Mouse (Mus musculus) megakaryocyte progenitor cell, adult 5-6 weeks (primary cell): ENCODE measurements around the gene Rnf130. TPM values are rescaled to one million over a fixed set of nuclear protein-coding genes. Genes with fewer than 3 reads are reported as not detected.
"Not testable (repeated sequence)": the region's sequence is repeated elsewhere in the genome, so short reads cannot be mapped to it uniquely, and the experiment has no call there.

Experiments used
- ATAC-seq: replicated peaks from 2 replicates; pipeline ENCODE4 v1.8.0; 2016; ENCODE audit warnings: mild to moderate bottlenecking, moderate TSS enrichment, inconsistent platforms; ENCODE audit not compliant: poor library complexity
- total RNA-seq, 2 experiments: library from RNA; stranded (forward) in 1 of 2; stranded (reverse) in 1 of 2; fragments of 157-497, 149-512 nt in 1 of 2; fragments of 200-1000 nt in 1 of 2; gene quantifications; 2 replicates each; pipeline versions ENCODE4 v1.2.3 to v1.2.4; 2015 to 2017

Gene Rnf130
- total RNA-seq, 2 experiments from 2014 or later, result 237 to 256 TPM

DNA sequence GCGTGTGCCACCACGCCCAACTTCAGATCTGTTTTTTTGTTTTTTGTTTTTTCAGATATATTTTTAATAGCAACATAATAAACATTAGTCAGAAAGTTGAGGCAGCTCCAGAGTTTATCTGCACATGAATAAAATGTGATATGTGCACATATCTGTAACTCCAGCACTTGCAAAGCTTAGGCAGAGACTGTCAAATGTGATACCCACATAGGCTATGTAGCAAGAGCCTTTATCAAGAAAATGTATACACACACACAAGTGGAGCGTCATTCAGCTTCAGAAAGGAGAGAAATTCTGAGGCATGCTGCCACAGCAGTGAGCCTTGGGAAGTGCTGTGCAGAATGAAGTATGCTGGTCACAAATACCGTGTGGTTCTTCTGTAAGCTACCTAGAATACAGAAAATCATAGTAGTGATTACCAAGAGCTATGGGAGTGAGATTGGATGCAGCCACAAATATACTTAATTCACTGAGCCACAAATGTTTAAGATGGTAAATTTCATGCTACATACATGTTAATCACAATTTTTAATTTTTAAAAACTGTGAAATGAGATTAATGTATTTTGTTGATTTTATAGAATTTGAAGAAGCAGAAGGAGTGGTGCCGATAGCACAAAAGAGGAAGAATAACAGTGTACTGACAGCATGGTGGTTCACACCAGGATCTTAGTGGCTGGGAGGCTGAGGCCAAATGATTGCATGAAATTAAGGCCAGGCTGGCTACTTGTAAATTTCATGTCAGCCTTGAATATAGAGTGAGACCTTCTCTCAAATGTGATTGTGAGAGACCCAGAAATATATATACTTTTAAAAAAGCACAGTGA is 56.4 kb downstream of the Rnf130 start:
- peak; percentile 77 for ATAC-seq

DNA sequence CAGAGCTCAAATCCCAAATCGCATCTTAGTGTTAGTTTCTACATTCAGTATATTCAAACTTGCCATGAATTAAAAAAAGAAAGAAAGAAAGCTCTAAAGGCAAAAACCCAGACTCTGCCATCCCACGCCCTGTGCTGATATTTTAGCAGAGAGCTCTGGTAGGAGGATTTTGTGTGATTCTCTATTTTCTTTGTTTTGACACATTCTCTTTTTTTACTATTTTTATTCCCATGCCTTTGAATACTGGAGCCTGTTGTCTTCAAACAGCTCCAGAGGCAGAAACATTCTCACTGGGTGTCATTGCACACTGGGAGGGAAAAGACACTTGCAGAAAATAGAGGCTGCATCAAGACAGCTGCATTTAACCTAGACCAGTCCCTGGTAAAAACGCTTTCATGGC is 61.1 kb downstream of the Rnf130 start:
- ATAC-seq, result no peak

- ATAC-seq, result no peak
Measured at GRCm38 (mm10) chr11:50089840-50090239, 64.7 kb downstream of the Rnf130 start.

DNA sequence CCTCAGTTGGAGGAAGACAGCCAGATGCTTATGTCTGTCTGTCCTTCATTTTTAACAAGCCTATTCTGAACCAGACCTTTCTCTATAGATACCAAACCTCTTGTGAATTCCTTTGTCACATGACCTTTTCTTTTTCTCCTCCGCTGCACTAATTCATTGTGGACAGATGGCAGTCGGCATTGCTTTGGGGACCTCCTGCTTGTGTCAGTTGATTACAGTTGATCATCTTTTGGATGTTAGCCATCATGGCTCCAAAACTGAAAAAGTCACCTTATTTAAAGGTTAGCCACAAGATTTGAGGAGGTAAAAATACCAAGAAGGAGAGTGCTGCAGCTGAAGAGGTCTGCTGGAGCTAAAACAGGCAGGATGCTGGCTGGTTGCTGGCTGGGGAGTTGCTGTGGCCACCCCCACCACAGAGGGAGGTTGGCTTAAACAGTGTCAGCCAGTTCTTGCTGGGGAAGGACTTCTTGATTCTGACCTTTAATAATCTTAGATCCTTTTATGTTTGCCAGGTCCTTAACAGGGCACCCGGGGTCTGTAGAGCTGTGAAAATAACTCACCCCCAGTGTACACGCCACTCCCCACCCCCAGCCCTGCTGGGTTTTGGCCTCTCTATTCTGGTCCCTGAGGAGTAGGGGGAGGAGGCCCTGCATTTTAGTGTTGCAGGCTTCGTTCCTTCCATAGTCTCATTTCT is 66.0 kb downstream of the Rnf130 start:
- no peak for ATAC-seq

DNA sequence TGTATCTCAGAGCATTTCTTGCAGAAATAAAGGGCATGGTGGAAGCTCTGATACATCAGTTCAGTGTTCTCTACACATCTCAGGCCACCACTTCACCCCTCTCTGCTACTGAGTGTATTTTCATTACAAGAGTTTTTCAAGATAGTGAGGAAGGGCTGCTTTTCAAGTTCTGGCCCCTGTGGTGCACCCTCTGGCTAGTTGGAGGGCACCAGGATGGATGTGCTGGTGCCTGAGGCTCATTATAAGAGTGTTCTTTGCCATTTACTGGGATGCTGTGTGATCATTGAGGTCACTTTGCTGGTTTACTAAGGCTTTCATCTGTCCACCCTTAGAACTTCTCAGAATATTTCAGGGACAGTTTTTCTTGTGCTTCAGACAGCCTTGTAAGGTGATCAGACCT is 66.5 kb downstream of the Rnf130 start:
- ATAC-seq, result no peak

GRCm38 (mm10) chr11:50095661-50096060 is 70.5 kb downstream of the Rnf130 start:
- ATAC-seq, result no peak

- ATAC-seq, result no peak
Measured at GRCm38 (mm10) chr11:50097091-50097490, 71.9 kb downstream of the Rnf130 start.

GRCm38 (mm10) chr11:50098961-50099481 is 73.9 kb downstream of the Rnf130 start:
- ATAC-seq, result peak; percentile 48

- no peak for ATAC-seq
Measured at GRCm38 (mm10) chr11:50099692-50100091, 74.5 kb downstream of the Rnf130 start.

- ATAC-seq, result no peak
Measured at GRCm38 (mm10) chr11:50100548-50101307, 75.6 kb downstream of the Rnf130 start.

DNA sequence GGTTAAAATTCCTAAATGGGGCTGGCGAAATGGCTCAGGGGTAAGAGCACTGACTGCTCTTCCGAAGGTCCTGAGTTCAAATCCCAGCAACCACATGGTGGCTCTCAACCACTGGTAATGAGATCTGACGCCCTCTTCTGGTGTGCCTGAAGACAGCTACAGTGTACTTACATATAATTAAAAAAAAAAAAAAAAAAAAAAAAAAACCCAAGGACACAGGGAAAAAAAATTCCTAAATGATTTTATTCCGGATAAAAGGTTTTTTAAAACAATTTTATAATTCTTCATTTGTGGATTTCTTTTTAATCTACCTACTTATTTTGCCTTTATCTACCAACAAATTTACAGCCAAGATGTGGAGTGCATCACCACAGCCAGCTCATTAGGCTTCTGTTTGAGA is 76.8 kb downstream of the Rnf130 start:
- ATAC-seq, result not testable (repeated sequence)

- no peak for ATAC-seq
Measured at GRCm38 (mm10) chr11:50104016-50104415, 78.9 kb downstream of the Rnf130 start.

DNA sequence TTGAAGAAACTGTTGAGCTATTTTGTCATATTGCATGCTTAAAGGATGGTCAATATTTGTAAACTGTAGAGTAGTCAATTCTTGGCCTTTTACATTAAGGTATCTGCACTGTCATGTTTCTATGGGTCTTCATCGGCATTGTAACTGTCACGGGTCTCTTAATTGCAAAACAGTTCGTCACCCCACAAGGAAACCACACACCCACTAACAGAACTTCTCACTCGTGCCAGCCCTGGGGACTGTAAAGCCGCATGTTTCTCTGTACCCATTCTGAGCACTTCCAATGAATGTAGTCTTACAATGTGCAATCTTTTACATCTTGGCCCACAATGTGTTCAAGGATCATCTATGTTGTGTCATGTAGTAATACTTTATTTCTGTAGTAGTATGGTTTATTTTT is 80.1 kb downstream of the Rnf130 start:
- ATAC-seq, result peak; percentile 80

- ATAC-seq, result no peak
Measured at GRCm38 (mm10) chr11:50106024-50106423, 80.9 kb downstream of the Rnf130 start.

- ATAC-seq, result peak; percentile 49
Measured at GRCm38 (mm10) chr11:50108823-50109244, 83.7 kb downstream of the Rnf130 start.

DNA sequence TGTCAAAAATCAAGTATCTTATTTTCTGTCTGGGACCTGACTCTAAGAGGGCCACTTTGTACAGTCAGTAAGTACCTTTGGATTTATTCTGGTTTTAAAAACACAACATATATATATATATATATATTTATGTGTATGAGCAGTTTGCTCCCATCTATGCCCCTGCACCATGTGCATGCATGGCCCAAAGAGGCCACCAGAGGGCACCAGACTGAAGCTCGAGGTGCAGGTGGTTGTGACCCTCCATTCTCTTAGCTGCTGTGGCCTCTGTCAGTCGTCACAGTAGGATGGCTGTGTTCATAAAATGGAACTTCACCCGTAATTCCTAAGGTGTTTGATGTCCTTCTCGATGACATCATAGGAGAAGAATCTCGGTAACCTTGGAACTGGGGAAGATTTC is 89.2 kb downstream of the Rnf130 start:
- ATAC-seq, result peak; percentile 99

DNA sequence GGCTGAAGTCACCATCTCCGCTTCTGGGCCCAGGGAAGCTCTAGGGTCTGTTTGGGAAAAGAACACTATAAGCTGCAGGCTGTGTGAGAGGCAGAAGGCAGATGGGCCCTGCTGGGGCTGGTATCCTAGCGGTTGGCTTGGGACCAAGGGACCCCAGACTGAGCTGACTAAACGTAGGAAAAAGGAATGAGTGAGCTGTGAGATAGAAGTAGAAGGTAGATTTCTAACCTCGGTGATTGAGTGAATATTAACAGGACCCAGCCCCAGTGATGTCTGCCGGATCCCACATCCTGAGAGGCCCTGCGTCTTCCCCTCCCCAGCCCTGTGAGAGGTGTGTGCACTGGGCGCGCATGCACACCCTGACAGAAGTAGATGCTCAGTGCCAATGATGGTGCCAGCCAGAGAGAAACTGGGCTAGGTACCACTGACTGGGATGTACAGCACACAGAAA is 97.5 kb downstream of the Rnf130 start:
- no peak for ATAC-seq

GRCm38 (mm10) chr11:50127781-50128180 is 102.6 kb downstream of the Rnf130 start:
- no peak for ATAC-seq

- ATAC-seq, result peak; percentile 79
Measured at GRCm38 (mm10) chr11:50130811-50131766, 105.9 kb downstream of the Rnf130 start, which contains the start of gene Tbc1d9b. Tbc1d9b (plus strand) TSS chr11:50131396.

DNA sequence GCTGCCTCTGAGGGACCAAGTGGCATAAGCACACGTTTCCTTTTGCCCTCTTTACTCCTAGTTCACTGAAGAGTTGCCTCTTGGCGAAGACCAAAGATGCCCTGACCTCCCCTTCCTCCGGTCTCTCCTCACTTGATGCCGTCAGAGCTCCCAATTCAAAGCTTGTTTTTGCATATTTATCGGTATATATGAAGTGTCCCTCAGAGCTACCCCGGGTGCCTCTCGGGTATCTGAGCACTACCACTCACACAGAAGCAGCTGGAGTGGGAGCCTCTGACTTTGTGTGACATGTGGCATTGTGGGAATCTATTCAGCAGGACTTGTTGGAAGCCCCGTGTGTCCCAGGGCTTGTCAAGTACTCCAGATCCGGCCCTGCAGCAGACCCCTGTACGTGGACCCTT is 106.7 kb downstream of the Rnf130 start:
- ATAC-seq, result no peak
